Mouse (Mus musculus) small intestine, adult 2 months (tissue): ENCODE results near the gene Epb41l2.

ENCODE experiments used
- CTCF ChIP-seq: fragments of 200-500 bp; IDR thresholded peaks from 2 replicates; pipeline ENCODE4 v1.5.1; 2012; ENCODE audit warnings: low read depth, mild to moderate bottlenecking, control low read depth, inconsistent platforms, low read length, moderate library complexity, mixed read lengths; ENCODE audit not compliant: insufficient replicate concordance, insufficient read length; ENCODE audit errors: extremely low read depth
- POLR2A ChIP-seq: fragments of 200-500 bp; IDR thresholded peaks from 2 replicates; pipeline ENCODE4 v1.6.1; 2012; ENCODE audit warnings: low read depth, mild to moderate bottlenecking, control low read depth, inconsistent platforms, low read length, moderate library complexity

DNA sequence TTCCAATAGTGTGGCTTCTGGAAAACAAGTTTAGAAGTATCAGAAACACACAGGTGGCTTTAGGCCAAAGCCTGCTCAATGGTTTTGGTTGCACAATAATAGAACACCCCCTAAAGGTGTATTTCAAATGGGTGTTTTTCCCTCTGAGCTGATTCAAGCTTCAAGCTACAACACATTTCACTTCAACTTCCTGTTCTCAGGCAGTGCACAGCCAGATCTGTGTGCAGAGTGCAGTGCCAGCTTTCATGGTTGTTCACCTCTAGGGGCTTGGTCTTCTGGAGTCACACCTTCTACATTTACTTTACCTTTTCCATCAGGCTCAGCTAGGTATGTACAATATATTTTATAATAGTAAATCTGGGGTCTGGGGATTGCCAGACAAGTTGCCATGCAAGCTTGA, 16.8 kb upstream of the Epb41l2 start:
- TF ChIP-seq CTCF (no peak), POLR2A (no peak)
